Mouse (Mus musculus) liver, embryonic 11.5 days (tissue): Measurements from ENCODE around the gene Dido1. TPM values are rescaled to one million over a fixed set of nuclear protein-coding genes. Genes with fewer than 3 reads are reported as not detected.
"Not testable (repeated sequence)": the region's sequence is repeated elsewhere in the genome, so short reads cannot be mapped to it uniquely, and the experiment has no call there.

Experiments used
- ATAC-seq: fragments of 200-750 bp; cut with Nextera tagmentation; replicated peaks from 2 replicates; pipeline ENCODE4 v1.8.0; 2017; ENCODE audit warnings: moderate number of reproducible peaks, mild to moderate bottlenecking, moderate TSS enrichment, moderate library complexity; ENCODE audit not compliant: low FRiP score
- DNase-seq: peaks from one replicate; pipeline ENCODE4 v3.0.0-alpha.2; 2017; ENCODE audit warnings: low spot score
- H3K27ac ChIP-seq: fragments of 300-500 bp; sonication (generic); 2 replicates; pipeline ENCODE4 v1.5.1; 2014; ENCODE audit warnings: mild to moderate bottlenecking, low read depth, low read length, control low read depth
- H3K27me3 ChIP-seq: fragments of 300-500 bp; sonication (generic); replicated peaks from 2 replicates; pipeline ENCODE4 v1.6.1; 2014; ENCODE audit warnings: low read length, mixed read lengths; ENCODE audit not compliant: control insufficient read depth, insufficient read depth
- H3K36me3 ChIP-seq: fragments of 300-500 bp; sonication (generic); 2 replicates; pipeline ENCODE4 v1.6.1; 2014; ENCODE audit warnings: mild to moderate bottlenecking, low read length, moderate library complexity, mixed read lengths; ENCODE audit not compliant: control insufficient read depth, insufficient read depth
- H3K4me1 ChIP-seq: fragments of 300-500 bp; sonication (generic); replicated peaks from 2 replicates; pipeline ENCODE4 v1.6.1; 2014; ENCODE audit warnings: low read length, mixed read lengths; ENCODE audit not compliant: control insufficient read depth, insufficient read depth
- H3K4me2 ChIP-seq: fragments of 300-500 bp; sonication (generic); 2 replicates; pipeline ENCODE4 v1.6.1; 2014; ENCODE audit warnings: mild to moderate bottlenecking, control low read depth, moderate library complexity
- H3K4me3 ChIP-seq: fragments of 300-500 bp; sonication (generic); 2 replicates; pipeline ENCODE4 v1.5.1; 2014; ENCODE audit warnings: low read depth, low read length, control low read depth
- H3K9ac ChIP-seq: fragments of 300-500 bp; sonication (generic); 2 replicates; pipeline ENCODE4 v1.6.1; 2014; ENCODE audit warnings: low read depth, low read length, control low read depth
- H3K9me3 ChIP-seq: fragments of 300-500 bp; sonication (generic); 2 replicates; pipeline ENCODE4 v1.6.1; 2016; ENCODE audit warnings: low read length, inconsistent platforms, mixed read lengths; ENCODE audit not compliant: control insufficient read depth
- WGBS: fragments of 180-500 bp; shearing (Covaris S2); extraction: QIAGEN DNeasy Blood & Tissue Kit; methylation state at CpG from one replicate; pipeline ENCODE4 v1.1.7; 2014; 5-methylcytosine and 5-hydroxymethylcytosine counted together
- polyA plus RNA-seq: library from polyadenylated mRNA; unstranded; fragments of >200 nt; fragmentation: Nextera tagmentation; extraction: Ambion mirVana; gene quantifications from 2 replicates; pipeline ENCODE4 v1.2.1, GENCODE M21; 2014

Gene Dido1
- polyA plus RNA-seq, 1 experiment from 2014 or later, result 29.8 TPM

GRCm38 (mm10) chr2:180726658-180727442, 17.1 kb upstream of the Dido1 start:
- Histone ChIP-seq H3K4me3 (peak overlapping the region; percentile 1; the same call in 1 of the 2 replicates), H3K36me3 (peaks cover 7% of the 10 kb centered on the region), H3K9me3 (no peaks in the 10 kb centered on the region), H3K9ac (0 out of 2 replicates have a peak overlapping the region, but pooled peaks have one; percentile 20), H3K4me1 (peaks cover 31% of the 10 kb centered on the region), H3K4me2 (peak overlapping the region; percentile 72; the same call in 1 of the 2 replicates), H3K27me3 (no peaks in the 10 kb centered on the region), H3K27ac (peak overlapping the region; percentile 32)
- ATAC-seq, result 0 out of 2 replicates have a peak, but pooled peaks have one; percentile 6
- 49% methylated on average over 6 of the region's 6 CpGs for WGBS
- no peak for DNase-seq

GRCm38 (mm10) chr2:180725856-180726629, 16.2 kb upstream of the Dido1 start:
- Histone ChIP-seq H3K9ac (peak overlapping the region; percentile 20; the same call in 1 of the 2 replicates), H3K4me1 (peaks cover 31% of the 10 kb centered on the region), H3K27me3 (no peaks in the 10 kb centered on the region), H3K4me2 (peak overlapping the region; percentile 72), H3K4me3 (peak overlapping the region; percentile 48), H3K36me3 (peaks cover 14% of the 10 kb centered on the region), H3K27ac (no peak overlapping the region; the same call in 1 of the 2 replicates), H3K9me3 (no peaks in the 10 kb centered on the region)
- 18% methylated on average over 8 of the region's 8 CpGs for WGBS
- ATAC-seq, result no peak; the same call in 1 of the 2 replicates
- no peak for DNase-seq

- Histone ChIP-seq H3K27ac (no peak overlapping the region), H3K27me3 (no peaks in the 10 kb centered on the region), H3K9me3 (no peaks in the 10 kb centered on the region), H3K4me3 (peak overlapping the region; percentile 48), H3K9ac (peak overlapping the region; percentile 56), H3K4me2 (peak overlapping the region; percentile 72), H3K36me3 (peaks cover 20% of the 10 kb centered on the region), H3K4me1 (peaks cover 31% of the 10 kb centered on the region)
- no peak for DNase-seq
- WGBS, result 1% methylated on average over 6 of the region's 6 CpGs
- no peak for ATAC-seq
Observed at GRCm38 (mm10) chr2:180725414-180725778, 15.6 kb upstream of the Dido1 start.

GRCm38 (mm10) chr2:180724585-180725413, 15.0 kb upstream of the Dido1 start, which contains the start of gene Slc17a9:
Slc17a9 (plus strand) TSS chr2:180725263.
- H3K36me3 ChIP-seq, result peaks cover 20% of the 10 kb centered on the region
- H3K27me3 ChIP-seq, result no peaks in the 10 kb centered on the region
- H3K4me1 ChIP-seq, result peaks cover 31% of the 10 kb centered on the region
- peak within 1 kb of the TSS; percentile 56 for H3K9ac ChIP-seq
- H3K4me2 ChIP-seq, result peak within 1 kb of the TSS; percentile 72
- 7% methylated on average over 18 of the region's 18 CpGs for WGBS
- peak; percentile 75 for ATAC-seq
- DNase-seq, result peak; percentile 58
- H3K4me3 ChIP-seq, result peak within 1 kb of the TSS; percentile 48
- H3K27ac ChIP-seq, result no peak within 1 kb of the TSS
- H3K9me3 ChIP-seq, result no peaks in the 10 kb centered on the region

- Histone ChIP-seq H3K4me2 (no peak overlapping the region), H3K4me1 (peaks cover 31% of the 10 kb centered on the region), H3K9ac (no peak overlapping the region), H3K36me3 (peaks cover 27% of the 10 kb centered on the region), H3K27me3 (no peaks in the 10 kb centered on the region), H3K4me3 (no peak overlapping the region), H3K27ac (no peak overlapping the region), H3K9me3 (no peaks in the 10 kb centered on the region)
- ATAC-seq (no peak), DNase-seq (no peak)
- 67% methylated on average over 2 of the region's 2 CpGs for WGBS
Observed at GRCm38 (mm10) chr2:180723865-180724264, 14.1 kb upstream of the Dido1 start.

GRCm38 (mm10) chr2:180722748-180723147, 12.9 kb upstream of the Dido1 start:
- not testable (repeated sequence) for H3K4me3 ChIP-seq, H3K27me3 ChIP-seq, H3K9me3 ChIP-seq, ATAC-seq, H3K27ac ChIP-seq, H3K4me2 ChIP-seq, H3K9ac ChIP-seq, DNase-seq
- peaks cover 29% of the 10 kb centered on the region for H3K4me1 ChIP-seq
- peaks cover 33% of the 10 kb centered on the region for H3K36me3 ChIP-seq
- 74% methylated on average over 5 of the region's 5 CpGs for WGBS

GRCm38 (mm10) chr2:180712037-180712689, 2.4 kb upstream of the Dido1 start:
- ATAC-seq (peak; percentile 82), DNase-seq (no peak)
- 57% methylated on average over 5 of the region's 5 CpGs for WGBS
- peaks cover 16% of the 10 kb centered on the region; the same call in 1 of the 2 replicates for H3K36me3 ChIP-seq
- peak overlapping the region; percentile 32 for H3K9ac ChIP-seq
- H3K4me3 ChIP-seq, result peak overlapping the region; percentile 13
- peaks cover 34% of the 10 kb centered on the region for H3K4me1 ChIP-seq
- H3K27me3 ChIP-seq, result no peaks in the 10 kb centered on the region
- H3K9me3 ChIP-seq, result no peaks in the 10 kb centered on the region
- peak overlapping the region; percentile 94 for H3K4me2 ChIP-seq
- peak overlapping the region; percentile 98 for H3K27ac ChIP-seq
